Mouse (Mus musculus): ENCODE measurements around the gene Map3k10. TPM values are rescaled to one million over a fixed set of nuclear protein-coding genes. Genes with fewer than 3 reads are reported as not detected.
A peak's percentile ranks its signal among the peaks of the same experiment; 100 is the strongest.

The Map3k10 gene
- total and polyA plus RNA-seq, 3 experiments, result 7.8 to 16.7 (median 8.2) TPM

DNA sequence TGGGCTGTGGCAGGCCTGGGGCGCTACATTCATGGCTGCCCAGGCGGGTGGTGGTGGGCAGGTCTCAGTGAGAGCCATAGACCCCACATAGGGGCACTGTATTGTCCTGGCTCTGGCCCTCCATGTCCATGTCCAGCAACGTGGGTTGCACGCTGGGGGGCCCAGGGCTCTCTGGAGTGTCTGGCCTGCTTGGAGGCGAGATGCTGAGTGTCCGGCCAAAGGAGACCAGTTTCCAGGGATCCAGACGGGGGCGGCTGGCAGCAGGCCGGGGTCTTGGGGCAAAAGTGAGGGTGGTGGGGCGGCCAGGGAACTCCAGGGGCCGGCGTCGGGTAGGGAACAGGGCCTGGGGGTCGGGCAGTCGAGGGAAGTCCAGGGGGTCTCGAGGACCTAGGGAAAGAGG is 17.8 kb downstream of the Map3k10 start:
- peaks cover 0 to 2% of the 10 kb centered on the region in 2 experiments; a peak in 1 of 4 replicates for H3K4me1 ChIP-seq (ENCODE audit: control insufficient read depth in 1 of 2, insufficient read depth in 2 of 2)
- DNase-seq (ENCODE audit: extremely low read depth), result no peak
- TF ChIP-seq JUN (IDR thresholded peaks at IDR 0.05; ENCODE audit: insufficient read depth, low read depth, low read length) (no peak), TCF12 (IDR thresholded peaks at IDR 0.05; ENCODE audit: low read depth, low read length) (no peak), MEF2A (IDR thresholded peaks at IDR 0.05; ENCODE audit: borderline replicate concordance, low read depth, low read length) (no peak), POLR2AphosphoS2 (IDR thresholded peaks at IDR 0.05; ENCODE audit: low read depth, low read length) (no peak), PAX5 (IDR thresholded peaks at IDR 0.05; ENCODE audit: low read length) (no peak), NRF1 (IDR thresholded peaks at IDR 0.05; ENCODE audit: low read depth, low read length) (no peak)
- in situ Hi-C loops (cut with MboI; ENCODE audit: low pct_ligation_motif_present, low pct_unique_long_range_greater_than_20kb, low sequenced_read_pairs) (no loop called here), dilution Hi-C loops (cut with MboI; ENCODE audit: extremely low pct_ligation_motif_present, extremely low pct_unique_long_range_greater_than_20kb, low sequenced_read_pairs) (no loop called here)
- no peaks in the 10 kb centered on the region for H3K79me2 ChIP-seq (replicated peaks; ENCODE audit: control insufficient read depth, extremely low read depth, insufficient read depth, poor library complexity, severe bottlenecking)
- no peak overlapping the region for H3K27ac ChIP-seq (ENCODE audit: insufficient read depth, low read depth)
- no peak overlapping the region for H3K9ac ChIP-seq (ENCODE audit: insufficient read depth, low read depth)
- no peak overlapping the region for H3K4me2 ChIP-seq (ENCODE audit: insufficient read depth, low read depth, poor library complexity, severe bottlenecking)
- peaks cover 5 to 35% of the 10 kb centered on the region in 2 experiments for H3K36me3 ChIP-seq (replicated peaks in 1 of 2; ENCODE audit: control insufficient read depth in 1 of 2, insufficient read depth in 1 of 2, low read length in 1 of 2)
- H3K9me3 ChIP-seq (replicated peaks; ENCODE audit: low read length), result no peaks in the 10 kb centered on the region
- H3K4me3 ChIP-seq (replicated peaks in 1 of 3; ENCODE audit: low read depth in 2 of 3, low read length in 2 of 3, poor library complexity in 1 of 3), result no peak overlapping the region
- H3K27me3 ChIP-seq (replicated peaks), result peaks cover 18% of the 10 kb centered on the region

DNA sequence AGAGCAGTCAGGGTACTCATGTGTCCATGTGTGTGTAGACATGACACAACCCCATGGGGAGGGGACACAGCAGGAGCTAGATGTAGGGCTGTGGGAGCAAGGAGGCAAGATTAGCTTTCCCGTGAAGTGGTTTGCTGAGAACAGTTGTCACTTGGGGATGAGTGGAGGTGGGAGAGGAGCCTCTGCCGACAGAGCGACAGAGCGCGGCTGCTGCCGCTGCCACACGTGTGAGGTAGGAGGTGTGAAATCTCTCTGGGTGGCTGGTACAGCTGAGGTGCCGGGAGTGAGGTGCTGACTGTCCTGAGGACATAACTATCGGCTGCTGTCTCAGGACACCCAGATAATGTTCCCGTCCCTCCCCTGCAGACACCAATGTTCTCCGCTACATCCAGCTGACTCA is 18.9 kb downstream of the Map3k10 start:
- TF ChIP-seq ZNF384 (IDR thresholded peaks at IDR 0.05; ENCODE audit: low read depth, low read length) (no peak), ETS1 (conservative IDR thresholded peaks at IDR 0.05; ENCODE audit: low read depth, low read length) (no peak), BHLHE40 (IDR thresholded peaks at IDR 0.05; ENCODE audit: low read depth, low read length) (no peak), RCOR1 (conservative IDR thresholded peaks at IDR 0.05; ENCODE audit: low read depth, low read length) (no peak), POLR2AphosphoS2 (IDR thresholded peaks at IDR 0.05; ENCODE audit: low read depth, low read length) (no peak)
- dilution Hi-C loops (cut with MboI; ENCODE audit: extremely low pct_ligation_motif_present, extremely low pct_unique_long_range_greater_than_20kb, low sequenced_read_pairs) (no loop called here), in situ Hi-C loops (cut with MboI; ENCODE audit: low pct_ligation_motif_present, low pct_unique_long_range_greater_than_20kb, low sequenced_read_pairs) (no loop called here)
- DNase-seq (ENCODE audit: extremely low read depth), result no peak
- Histone ChIP-seq H3K4me3 (replicated peaks in 1 of 3; ENCODE audit: low read depth in 2 of 3, low read length in 2 of 3, poor library complexity in 1 of 3) (no peak overlapping the region), H3K27me3 (replicated peaks) (peaks cover 18% of the 10 kb centered on the region), H3K79me2 (replicated peaks; ENCODE audit: control insufficient read depth, extremely low read depth, insufficient read depth, poor library complexity, severe bottlenecking) (no peaks in the 10 kb centered on the region), H3K4me2 (ENCODE audit: insufficient read depth, low read depth, poor library complexity, severe bottlenecking) (no peak overlapping the region), H3K27ac (ENCODE audit: insufficient read depth, low read depth) (no peak overlapping the region), H3K9me3 (replicated peaks; ENCODE audit: low read length) (no peaks in the 10 kb centered on the region), H3K36me3 (replicated peaks in 1 of 2; ENCODE audit: control insufficient read depth in 1 of 2, insufficient read depth in 1 of 2, low read length in 1 of 2) (peaks cover 5 to 31% of the 10 kb centered on the region in 2 experiments), H3K4me1 (ENCODE audit: control insufficient read depth in 1 of 2, insufficient read depth in 2 of 2) (peaks cover 0 to 6% of the 10 kb centered on the region in 2 experiments; a peak in 1 of 4 replicates), H3K9ac (ENCODE audit: insufficient read depth, low read depth) (no peak overlapping the region)

DNA sequence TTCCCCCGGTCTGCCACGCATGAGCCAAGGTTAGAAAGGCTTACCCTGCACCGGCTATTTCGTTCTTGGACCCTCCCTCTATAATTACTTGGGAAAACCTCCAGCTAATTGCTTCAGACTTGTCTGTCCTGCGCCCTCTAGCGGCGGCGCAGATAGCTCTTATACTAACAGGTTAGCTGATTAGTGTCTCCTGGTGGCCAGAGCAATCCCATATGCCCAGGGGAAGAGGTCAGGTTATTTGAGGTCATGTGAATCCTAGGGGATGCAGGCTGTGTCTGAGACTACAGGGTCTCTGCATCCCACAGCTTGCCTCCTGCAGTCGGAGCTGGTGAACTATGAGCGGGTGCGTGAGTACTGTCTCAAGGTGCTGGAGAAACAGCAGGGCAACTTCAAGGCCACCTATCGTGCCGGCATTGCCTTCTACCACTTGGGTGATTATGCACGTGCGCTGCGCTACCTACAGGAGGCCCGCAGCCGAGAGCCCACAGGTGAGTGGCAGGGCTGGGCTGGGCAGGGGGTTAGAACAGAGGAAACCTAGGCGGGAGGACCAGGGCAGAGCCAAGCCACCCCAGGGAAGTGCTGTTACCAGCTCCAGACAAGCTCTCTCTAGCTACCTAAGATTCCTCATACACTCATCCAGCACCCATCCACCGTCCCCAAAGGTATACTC is 19.7 kb downstream of the Map3k10 start:
- peaks cover 5 to 31% of the 10 kb centered on the region in 2 experiments for H3K36me3 ChIP-seq (replicated peaks in 1 of 2; ENCODE audit: control insufficient read depth in 1 of 2, insufficient read depth in 1 of 2, low read length in 1 of 2)
- dilution Hi-C loops (cut with MboI; ENCODE audit: extremely low pct_ligation_motif_present, extremely low pct_unique_long_range_greater_than_20kb, low sequenced_read_pairs), result no loop called here
- H3K27ac ChIP-seq (ENCODE audit: insufficient read depth, low read depth), result no peak overlapping the region
- no peaks in the 10 kb centered on the region for H3K9me3 ChIP-seq (replicated peaks; ENCODE audit: low read length)
- no peaks in the 10 kb centered on the region for H3K79me2 ChIP-seq (replicated peaks; ENCODE audit: control insufficient read depth, extremely low read depth, insufficient read depth, poor library complexity, severe bottlenecking)
- no peak overlapping the region for H3K9ac ChIP-seq (ENCODE audit: insufficient read depth, low read depth)
- no peak overlapping the region for H3K4me2 ChIP-seq (ENCODE audit: insufficient read depth, low read depth, poor library complexity, severe bottlenecking)
- DNase-seq (ENCODE audit: extremely low read depth), result peak; percentile 31
- TF ChIP-seq ELF1 (IDR thresholded peaks at IDR 0.05; ENCODE audit: low read depth, low read length), result no peak
- no peak for TF ChIP-seq UBTF (IDR thresholded peaks at IDR 0.05; ENCODE audit: low read depth, low read length)
- peak; percentile 71 to 78 for TF ChIP-seq CTCF (conservative IDR thresholded peaks at IDR 0.05 in 1 of 2, IDR thresholded peaks at IDR 0.05 in 1 of 2; ENCODE audit: low read depth in 2 of 2, low read length in 2 of 2)
- TF ChIP-seq MYC (IDR thresholded peaks at IDR 0.05; ENCODE audit: low read depth, low read length), result no peak
- peaks cover 18% of the 10 kb centered on the region for H3K27me3 ChIP-seq (replicated peaks)
- peaks cover 0 to 10% of the 10 kb centered on the region in 2 experiments; a peak in 1 of 4 replicates for H3K4me1 ChIP-seq (ENCODE audit: control insufficient read depth in 1 of 2, insufficient read depth in 2 of 2)
- in situ Hi-C loops (cut with MboI; ENCODE audit: low pct_ligation_motif_present, low pct_unique_long_range_greater_than_20kb, low sequenced_read_pairs), result no loop called here
- H3K4me3 ChIP-seq (replicated peaks in 1 of 3; ENCODE audit: low read depth in 2 of 3, low read length in 2 of 3, poor library complexity in 1 of 3), result no peak overlapping the region
